Mouse (Mus musculus): ENCODE measurements around the gene Nebl.
"Not testable (repeated sequence)": the region's sequence is repeated elsewhere in the genome, so short reads cannot be mapped to it uniquely, and the experiment has no call there.

The Nebl gene

GRCm38 (mm10) chr2:17402511-17402910 lies 328.8 kb downstream of the Nebl start:
- DNase-seq (ENCODE audit: low spot score) = no peak

GRCm38 (mm10) chr2:17396235-17396634 lies 335.0 kb downstream of the Nebl start:
- DNase-seq (ENCODE audit: low spot score) = no peak

GRCm38 (mm10) chr2:17391389-17391788 lies 339.9 kb downstream of the Nebl start:
- no peak for DNase-seq (ENCODE audit: low spot score)

DNA sequence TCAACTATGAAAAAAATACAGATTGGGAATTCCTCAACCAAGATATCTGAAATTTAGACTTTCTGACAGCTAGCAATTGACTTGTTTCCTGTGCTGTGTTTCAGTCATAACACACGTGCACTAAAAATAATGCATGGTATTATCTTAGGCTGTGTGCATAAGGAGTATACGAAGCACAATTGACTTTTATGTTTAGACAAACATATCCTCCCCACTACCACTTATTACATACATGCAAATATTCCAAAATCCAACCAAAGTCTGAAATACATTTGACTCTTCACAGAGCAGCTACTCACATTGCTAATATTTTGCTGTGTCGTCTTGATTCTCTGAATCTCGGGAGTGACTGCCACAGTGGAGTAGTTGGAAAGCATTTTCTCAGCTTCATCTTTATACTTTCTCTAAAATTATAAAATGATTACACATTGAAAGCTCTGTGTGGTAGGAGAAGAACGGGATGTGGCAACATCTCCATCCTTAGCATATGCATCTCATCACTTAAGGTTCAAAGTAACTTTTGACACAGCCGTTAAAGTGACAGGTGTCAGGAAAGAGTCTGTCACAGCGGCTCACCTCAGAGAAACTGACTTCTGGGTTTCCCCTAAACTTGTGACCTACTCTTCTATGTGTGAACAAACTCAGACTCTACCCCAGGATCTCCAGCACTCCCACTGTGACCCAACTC lies 340.6 kb downstream of the Nebl start:
- no peak for DNase-seq (ENCODE audit: low spot score)

GRCm38 (mm10) chr2:17389886-17390285 lies 341.4 kb downstream of the Nebl start:
- DNase-seq (ENCODE audit: low spot score) = no peak

- no peak for DNase-seq (ENCODE audit: low spot score)
These were observed 341.9 kb downstream of the Nebl start for GRCm38 (mm10) chr2:17389379-17389778.

- no peak for DNase-seq (ENCODE audit: low spot score)
These were observed 349.0 kb downstream of the Nebl start for GRCm38 (mm10) chr2:17382227-17382626.

DNA sequence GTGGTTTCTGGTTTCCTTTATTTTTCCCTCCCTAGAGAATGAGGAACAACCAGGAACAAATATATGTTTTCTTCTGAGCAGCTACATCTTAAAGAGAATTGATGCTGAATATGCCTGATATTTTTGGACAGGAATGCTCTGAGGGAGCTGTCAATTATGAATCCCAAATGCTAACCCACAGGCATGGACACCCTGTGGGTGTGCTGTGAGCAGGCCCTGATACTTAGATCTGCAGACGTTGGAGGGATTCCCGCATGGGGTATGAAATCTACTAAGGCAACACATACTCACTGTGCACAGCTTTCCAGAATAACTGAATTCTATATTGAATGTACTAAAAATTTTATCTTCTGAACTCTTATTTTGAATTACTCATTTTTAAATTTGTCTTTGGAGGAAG lies 355.3 kb downstream of the Nebl start:
- DNase-seq (ENCODE audit: low spot score) = no peak

- DNase-seq (ENCODE audit: low spot score) = no peak
These were observed 365.6 kb downstream of the Nebl start for GRCm38 (mm10) chr2:17365671-17366070.

GRCm38 (mm10) chr2:17364971-17365548 lies 366.2 kb downstream of the Nebl start:
- DNase-seq (ENCODE audit: low spot score) = no peak

GRCm38 (mm10) chr2:17363337-17364216 lies 367.7 kb downstream of the Nebl start:
- no peak for DNase-seq (ENCODE audit: low spot score)

GRCm38 (mm10) chr2:17362181-17362580 lies 369.1 kb downstream of the Nebl start:
- no peak for DNase-seq (ENCODE audit: low spot score)

DNA sequence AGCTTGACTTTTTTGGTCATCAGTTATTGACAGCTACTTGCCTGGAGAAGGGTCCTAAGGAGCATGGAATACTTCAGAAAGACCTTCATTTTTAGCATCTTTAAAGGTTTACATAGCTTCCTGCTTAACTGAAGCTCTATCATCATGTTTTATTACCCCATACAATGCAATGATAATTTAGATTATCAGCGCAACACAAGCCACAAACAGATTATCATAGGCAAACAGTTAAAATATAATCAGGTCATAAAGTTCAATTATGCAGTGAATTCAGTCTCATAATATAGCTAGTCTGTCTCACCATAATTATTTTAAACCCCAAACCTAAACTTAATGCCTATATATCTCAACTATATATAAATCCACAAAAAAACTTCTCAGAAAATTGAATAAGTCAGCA lies 386.6 kb downstream of the Nebl start:
- DNase-seq (ENCODE audit: low spot score) = no peak

DNA sequence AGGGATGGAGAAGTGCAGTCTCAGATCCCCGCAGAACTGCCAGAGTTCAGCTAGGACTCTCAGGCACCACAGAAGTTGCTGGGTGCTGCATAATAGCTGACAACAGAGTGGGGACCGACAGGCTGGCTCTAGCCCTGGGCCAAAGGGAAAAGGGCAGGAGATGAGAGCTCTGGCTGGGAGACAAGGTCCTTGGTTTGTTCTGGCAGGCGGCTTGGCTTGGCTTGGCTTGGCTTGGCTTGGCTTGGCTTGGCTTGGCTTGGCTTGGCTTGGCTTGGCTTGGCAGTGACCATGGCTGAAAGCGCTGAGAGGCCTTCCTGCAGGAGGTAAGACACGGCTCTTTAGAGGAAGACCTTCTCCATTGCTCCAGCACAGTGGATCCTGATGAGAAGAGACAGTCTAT lies 395.8 kb downstream of the Nebl start:
- no peak for DNase-seq (ENCODE audit: low spot score)

GRCm38 (mm10) chr2:17326590-17326989 lies 404.7 kb downstream of the Nebl start:
- DNase-seq (ENCODE audit: low spot score) = no peak

DNA sequence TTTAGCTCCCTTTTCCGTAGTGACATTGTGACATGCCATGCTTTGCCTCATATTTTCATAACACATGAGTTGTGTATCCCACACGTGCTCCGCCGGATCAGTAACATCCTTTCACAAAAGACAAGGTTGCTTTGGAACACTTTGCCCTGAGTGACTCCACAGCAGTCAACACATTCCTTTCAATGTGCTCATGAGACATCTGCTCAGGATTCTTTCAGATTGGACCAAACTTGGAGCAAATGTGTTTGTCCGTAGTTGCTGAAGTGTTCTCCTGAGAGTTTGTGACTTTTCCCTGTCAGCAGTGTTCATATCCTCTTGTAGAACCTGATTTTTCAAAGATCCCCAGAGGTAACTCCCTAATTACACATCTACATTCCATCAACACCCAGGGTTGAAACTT lies 414.4 kb downstream of the Nebl start:
- no peak for DNase-seq (ENCODE audit: low spot score)

DNA sequence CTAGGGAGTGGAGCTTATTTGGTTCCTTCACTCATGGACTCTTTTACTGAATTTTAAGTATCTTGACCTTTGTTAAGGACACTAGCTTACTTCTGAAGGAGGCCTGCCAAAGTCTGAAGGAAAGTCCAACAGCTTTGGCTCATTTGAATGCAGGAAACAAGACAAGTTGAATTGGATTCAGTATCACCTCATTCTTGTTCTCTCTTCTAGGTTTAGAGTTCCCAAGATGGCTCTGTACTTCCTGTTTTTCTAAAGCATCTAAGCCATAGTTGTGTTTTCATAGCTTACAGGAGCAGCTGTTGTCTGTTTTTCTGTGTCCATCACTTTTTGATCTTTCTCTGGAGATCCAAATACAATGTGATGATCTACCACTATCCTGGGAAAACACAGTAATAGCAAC lies 429.9 kb downstream of the Nebl start:
- no peak for DNase-seq (ENCODE audit: low spot score)

DNA sequence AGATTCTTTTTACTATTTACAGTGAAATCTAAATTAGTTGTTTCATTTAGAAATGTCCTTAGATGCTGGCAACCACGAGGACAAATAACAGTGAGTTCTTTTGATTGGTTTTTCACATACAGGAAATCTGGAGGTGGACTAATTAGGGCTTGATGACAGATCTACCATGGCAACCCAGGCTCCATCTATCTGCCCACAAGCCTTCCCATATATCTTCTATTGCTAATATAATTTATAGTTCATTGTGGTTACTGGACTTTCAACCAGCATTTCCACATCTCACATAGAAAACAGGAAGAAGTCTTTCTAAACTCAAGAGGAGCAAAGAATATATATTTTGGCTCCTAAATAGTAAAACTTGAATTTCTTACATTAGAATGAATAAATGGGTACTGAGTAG lies 433.8 kb downstream of the Nebl start:
- DNase-seq (ENCODE audit: low spot score) = no peak

DNA sequence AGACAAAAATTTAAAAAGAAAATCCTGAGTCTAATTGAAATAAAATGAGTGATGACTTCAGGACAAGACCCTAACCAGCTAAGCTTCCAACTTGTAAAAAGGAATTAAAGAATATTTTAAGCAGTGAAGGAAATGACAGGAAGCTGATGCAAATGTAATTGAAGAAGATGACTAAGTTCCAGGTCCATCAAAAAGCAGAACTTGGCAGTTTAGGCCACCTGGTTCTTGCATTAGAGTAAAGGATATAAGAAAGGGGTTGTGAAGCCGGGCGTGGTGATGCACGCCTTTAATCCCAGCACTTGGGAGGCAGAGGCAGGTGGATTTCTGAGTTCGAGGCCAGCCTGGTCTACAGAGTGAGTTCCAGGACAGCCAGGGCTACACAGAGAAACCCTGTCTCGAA lies 436.0 kb downstream of the Nebl start:
- not testable (repeated sequence) for DNase-seq (ENCODE audit: low spot score)
